Mouse (Mus musculus) cerebellum, postnatal 36 days (tissue): Measurements from ENCODE around the gene Phf21a.

Source experiments
- DNase-seq, 2 experiments: peaks; one replicate each; pipeline ENCODE4 v3.0.0; 2021 to 2022; ENCODE audit warnings: mixed read lengths in 2 of 2

Phf21a gene

GRCm38 (mm10) chr2:92182981-92183501 is 90.1 kb downstream of the Phf21a start:
- peak; percentile 75 to 79 for DNase-seq

DNA sequence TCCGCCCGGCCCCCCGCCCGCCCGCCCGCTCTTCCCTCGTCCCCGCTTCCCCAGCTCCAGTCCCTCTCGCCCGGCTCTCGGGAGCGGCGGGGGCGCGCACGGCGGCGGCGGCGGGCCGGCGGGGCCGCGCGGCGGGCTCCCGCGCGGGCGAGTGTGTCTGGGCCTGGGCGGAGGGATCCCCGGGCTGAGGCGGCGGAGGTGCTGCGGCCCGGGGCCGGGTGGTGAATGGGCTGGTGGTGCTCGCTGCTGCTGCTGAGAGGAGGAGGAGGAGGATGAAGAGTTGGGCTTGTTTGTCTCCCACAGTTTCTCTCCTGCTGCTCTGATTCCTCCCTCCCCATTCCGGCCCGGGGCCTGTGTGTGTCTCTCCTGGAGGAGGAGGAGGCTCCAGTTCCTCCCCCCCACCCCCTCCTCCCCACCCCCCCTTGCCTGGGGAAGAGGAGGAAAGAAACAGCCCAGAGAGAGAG is 90.7 kb downstream of the Phf21a start:
- DNase-seq = peak; percentile 92 to 95

- peak; percentile 46 to 63 for DNase-seq
Observed at GRCm38 (mm10) chr2:92184077-92184921, 91.4 kb downstream of the Phf21a start.

DNA sequence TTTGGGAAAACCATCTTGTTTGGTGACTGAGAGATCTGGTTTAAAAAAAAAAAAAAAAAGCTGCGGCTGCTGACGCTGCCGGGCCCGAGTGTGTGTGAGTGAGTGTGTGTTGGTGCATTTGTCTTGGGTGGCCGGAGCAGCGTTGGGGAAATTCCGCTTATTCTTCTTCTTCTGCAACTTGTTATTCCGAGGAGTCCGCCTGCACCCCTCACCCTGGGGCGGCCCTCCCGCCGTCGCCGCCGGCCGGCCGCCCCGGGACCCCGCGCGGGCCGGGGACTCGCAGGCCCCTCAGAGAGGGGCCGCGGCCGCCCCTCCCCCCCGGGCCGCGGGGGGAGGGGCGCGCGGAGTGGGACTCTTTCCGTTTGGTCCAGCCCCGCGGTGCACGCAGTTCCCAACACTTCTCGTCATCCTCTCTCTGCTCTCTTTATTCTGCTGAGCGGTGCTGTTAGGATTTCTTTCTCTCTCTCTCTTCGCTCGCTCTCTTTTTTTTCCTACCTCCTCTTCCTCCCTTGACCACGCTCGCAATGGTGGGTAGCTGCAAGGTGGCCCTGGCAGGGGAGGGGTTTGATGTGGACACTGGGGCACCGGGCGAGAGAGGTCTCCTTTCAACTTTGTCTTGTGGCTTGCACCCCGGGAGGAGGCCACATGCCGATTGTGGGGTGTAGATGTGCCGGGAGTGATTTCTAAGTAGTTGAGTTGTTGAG is 92.3 kb downstream of the Phf21a start:
- peak; percentile 35 to 40 for DNase-seq

DNA sequence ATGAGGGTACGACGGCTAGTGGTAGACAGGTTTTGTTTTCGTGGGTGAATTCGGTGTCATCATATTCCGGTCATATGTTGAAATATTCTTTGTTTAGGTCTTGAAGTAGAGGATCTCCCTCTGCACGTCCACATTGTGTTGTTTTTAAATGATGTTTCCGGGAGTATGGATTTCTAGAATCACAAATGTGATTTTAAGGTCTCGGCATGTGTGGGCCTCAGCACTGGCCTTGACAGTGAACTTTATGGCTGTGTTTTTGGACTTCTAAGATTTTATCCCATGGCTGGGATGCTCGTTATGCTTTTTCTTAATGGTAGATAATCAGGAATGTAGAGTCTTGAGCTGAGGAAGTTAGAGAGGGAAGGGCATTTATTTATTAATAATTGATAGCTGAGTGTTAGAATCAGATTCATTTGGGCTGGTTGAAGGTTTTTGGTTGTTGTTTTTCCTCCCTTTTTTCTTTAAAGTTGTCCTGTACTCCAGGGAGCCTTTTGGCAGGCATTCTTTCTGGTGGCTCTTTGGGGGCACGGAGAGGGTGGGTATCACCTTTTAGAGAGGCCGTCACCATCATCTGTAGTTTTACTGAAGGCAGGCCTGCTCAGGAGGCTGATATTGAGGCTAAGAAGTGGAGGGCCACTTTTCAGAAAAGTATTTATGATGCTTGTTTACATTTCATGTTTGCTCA is 93.0 kb downstream of the Phf21a start:
- DNase-seq = no peak

DNA sequence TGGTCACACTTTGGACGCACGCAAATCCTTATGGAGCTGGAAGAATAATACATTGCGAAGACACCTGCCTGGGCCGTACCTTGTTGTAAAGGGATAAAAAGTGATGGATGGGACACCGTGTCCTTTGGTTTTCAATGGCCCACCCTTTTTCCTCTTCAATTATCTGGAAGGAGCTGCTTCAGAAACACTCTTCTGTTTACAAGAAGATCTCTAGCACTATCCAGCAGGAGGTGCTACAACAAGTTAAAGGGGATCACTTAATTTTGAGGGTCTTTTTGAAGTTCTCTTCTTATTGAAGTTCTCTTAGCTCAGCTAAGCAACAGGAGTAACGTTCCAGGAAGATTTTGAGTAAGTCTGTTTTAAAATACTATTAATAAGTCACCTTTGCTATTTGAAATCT is 94.1 kb downstream of the Phf21a start:
- DNase-seq = no peak

DNA sequence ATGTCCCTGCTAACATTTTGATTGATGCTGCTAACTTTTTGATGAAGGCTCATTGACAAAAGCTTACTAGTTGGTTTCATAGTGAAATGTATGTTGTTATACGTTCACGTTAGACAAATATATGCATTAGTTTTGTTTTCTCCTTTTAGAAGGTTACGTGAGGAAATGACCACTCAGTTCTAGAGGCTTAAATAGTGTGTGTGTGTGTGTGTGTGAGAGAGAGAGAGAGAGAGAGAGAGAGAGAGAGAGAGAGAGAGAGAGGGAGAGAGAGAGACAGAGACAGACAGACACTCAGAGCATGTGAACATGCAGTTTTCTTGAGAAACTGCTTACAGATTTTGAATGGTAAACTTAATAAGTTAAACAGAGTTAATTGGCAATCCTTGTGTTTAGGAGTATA is 95.8 kb downstream of the Phf21a start:
- no peak for DNase-seq

GRCm38 (mm10) chr2:92190960-92191359 is 98.0 kb downstream of the Phf21a start:
- DNase-seq = no peak

GRCm38 (mm10) chr2:92191826-92192581 is 99.1 kb downstream of the Phf21a start:
- no peak for DNase-seq

- DNase-seq = no peak
Observed at GRCm38 (mm10) chr2:92198126-92198525, 105.2 kb downstream of the Phf21a start.

DNA sequence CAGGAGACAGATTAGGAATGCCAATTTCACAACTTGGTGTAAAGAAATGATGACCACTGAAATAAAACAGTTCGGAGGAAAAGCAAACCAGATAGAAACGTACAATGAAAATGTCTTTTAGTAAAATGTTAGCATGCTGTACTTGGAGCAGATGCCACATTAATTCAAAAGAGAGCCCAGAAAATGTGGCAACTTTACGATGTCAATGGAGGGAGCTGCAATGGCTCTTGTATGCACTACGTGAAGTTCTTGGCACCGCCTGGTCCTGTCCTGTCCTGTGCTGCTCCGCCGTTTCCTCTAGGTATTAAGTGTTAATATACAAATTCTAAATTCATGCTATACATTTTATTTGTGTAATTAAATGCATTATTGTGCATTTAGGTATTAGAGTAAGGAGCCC is 105.8 kb downstream of the Phf21a start:
- no peak for DNase-seq

DNA sequence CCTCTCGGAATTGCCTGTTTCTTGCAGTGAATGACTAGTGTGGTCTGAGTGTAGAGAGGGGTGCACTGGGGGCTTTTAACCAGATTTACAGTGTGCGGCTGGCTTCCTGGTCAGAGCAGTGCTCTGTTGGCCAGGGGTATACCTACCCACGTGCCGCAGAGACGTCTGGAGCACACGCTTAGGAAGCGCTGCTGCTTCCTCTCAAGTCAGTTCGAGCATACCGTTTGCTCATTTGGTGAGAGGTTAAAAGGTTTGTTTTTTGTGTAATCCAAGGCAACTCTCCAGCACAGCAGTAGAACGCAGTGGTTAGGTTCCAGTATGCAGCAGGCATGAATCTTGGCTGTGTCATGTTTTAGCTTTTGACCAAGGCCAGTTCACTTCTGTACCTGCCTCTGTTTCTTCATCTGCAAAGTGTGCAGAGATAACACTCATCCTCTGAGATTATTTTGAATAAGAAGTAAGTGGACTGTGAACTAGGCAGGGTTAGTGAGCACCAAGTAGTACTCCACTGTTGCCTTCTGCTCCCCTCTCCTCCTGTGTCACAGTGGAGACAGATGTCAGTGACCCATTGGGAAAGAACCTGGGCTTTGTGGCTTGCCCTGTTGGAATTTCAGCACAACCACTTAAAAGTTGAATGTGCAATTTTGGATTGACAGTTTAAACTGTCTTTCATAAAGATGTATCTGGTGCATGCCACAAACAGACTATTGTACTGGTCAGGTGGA is 106.8 kb downstream of the Phf21a start:
- no peak for DNase-seq

GRCm38 (mm10) chr2:92202319-92203040 is 109.6 kb downstream of the Phf21a start:
- DNase-seq = no peak

DNA sequence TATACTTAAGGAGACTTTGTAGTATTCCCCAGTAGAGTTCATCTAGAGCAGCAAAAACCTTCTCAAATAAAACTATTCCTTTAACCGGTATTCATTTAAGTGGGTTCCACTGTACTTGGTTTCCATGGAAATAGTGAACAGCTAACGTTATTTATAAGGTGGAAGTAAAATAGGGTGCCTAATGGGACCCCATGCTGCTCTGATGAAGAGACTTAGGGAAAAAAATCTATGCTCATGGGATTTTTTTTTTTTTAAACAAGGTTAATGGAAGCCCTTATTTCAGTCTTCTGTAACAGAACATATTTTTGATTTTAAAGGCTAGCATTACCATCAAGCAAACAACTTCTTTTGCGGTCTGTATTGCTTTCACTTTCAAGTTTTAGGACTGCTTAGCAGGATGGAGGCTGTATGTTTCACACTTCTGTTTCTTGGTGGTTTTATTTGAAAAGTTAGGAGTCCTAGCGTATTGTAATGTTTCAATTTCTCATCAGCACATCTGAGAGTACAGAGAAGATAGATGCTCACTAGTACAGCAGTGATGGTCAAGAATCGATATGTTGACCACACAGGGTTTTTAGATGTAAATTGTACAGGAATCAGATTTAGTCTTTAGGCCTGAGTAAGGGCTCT is 112.2 kb downstream of the Phf21a start:
- DNase-seq = no peak

DNA sequence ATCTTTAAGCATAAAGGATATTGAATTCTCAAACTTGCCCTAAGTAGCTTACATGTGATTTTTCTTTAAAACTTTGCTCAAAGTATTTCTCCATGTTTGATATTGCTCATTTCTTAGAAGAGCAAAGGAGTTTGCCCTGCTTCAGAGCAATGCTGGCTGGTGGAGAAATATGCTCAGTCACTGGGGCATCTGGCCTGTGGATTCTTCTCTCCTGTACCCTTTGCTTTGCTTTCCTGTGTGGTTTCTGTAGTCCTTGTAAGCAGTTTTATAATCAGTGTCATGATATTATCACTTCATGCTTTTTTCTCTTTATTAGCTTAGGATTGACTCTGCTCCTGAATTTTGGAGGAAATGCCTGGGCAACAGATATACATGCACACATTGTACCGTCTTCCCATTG is 117.5 kb downstream of the Phf21a start:
- DNase-seq = no peak

DNA sequence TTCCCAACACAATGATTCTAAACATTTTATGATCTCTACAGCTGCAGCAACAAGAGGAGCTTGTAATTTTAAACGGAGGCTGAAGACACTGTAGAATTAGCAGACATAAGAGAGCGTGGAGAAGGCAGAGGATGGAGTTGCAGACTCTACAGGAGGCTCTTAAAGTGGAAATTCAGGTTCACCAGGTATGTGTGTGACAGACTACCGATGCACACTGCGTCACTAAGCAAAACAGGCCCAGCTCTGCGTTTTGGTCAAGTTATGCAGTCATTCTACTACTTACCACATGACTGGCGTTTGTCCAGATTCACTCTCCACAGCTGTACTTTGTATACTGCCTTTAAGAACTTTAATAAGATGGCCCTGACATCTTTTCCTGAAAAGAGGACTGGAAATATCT is 128.5 kb downstream of the Phf21a start:
- no peak for DNase-seq

- no peak for DNase-seq
Observed at GRCm38 (mm10) chr2:92225592-92225991, 132.7 kb downstream of the Phf21a start.

GRCm38 (mm10) chr2:92229973-92230372 is 137.1 kb downstream of the Phf21a start:
- DNase-seq = no peak

DNA sequence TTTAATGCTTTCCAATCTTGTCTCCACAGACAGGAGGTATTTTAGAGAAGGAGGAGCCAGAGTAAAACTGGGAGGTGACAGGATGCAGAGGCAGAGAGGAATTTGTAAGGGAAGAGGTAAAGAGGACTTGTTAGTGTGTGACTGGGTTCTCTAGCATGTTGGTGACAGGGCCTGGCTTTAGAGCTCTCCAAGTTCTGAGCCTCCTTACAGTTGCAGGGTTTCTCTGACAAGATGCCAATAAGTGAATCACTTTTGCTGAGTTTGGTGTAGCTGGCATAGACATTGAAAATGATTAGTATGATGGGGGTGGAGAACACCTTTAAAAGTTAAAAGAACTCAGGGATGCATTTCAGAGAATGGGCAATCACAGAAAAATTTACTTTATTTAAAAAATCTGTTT is 138.8 kb downstream of the Phf21a start:
- DNase-seq = no peak

DNA sequence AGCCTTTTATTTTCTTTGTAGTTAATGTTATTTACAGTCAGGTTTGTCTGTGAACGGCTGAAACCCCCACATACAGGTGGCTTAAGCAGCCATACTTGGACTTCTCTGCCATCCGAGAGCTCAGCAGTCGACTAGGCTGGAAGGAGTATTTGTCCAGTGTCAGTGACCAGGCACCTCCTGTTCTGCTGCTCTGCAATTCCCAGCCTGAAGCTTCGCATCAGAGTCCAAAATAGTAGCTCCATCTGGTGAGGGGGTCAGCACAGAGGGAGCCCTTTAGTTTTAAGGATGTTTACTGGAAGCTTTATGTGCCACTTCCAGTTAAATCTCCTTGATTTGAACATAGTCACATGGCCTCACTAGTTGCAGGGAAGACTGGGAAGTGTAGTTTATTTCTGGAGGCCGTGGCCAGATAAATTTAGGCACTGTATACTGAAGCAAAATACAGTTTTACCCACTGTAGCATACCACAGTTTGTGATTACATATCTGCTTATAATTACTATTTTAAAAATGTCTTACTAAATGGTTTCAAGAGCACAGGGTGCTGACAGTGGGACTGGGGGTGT is 141.9 kb downstream of the Phf21a start:
- DNase-seq = peak; percentile 12 to 32
